Mouse (Mus musculus): ENCODE measurements at regions not wholly inside any gene's neighbourhood (a gene's known extent, or its start where the extent isn't known, plus 50 kb on each side); places are given as distances from the start of the nearest gene placed in this dataset.
A peak's percentile ranks its signal among the peaks of the same experiment; 100 is the strongest.

DNA sequence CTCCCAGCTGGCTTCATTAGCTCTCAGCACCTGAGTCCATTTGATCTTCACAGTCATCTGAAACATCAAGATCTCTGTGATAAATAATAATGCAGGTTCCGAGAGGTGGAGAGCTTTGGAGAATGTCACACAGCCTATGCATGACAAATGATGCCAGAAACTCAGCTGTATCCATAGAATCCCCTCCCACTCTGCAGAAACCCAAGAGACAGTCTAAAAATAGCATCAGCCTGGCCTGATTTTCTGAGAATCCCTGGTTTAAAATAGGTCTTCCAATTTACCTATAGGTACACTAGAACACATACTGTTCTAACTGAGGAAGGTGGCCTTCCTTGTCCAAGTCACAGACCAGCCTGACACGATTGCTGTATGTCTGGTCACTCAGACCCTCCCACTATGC is 184.0 kb upstream of the B3gat1 start:
- intact Hi-C loops (cut with DNase I), result no loop called here
- no peak for DNase-seq

DNA sequence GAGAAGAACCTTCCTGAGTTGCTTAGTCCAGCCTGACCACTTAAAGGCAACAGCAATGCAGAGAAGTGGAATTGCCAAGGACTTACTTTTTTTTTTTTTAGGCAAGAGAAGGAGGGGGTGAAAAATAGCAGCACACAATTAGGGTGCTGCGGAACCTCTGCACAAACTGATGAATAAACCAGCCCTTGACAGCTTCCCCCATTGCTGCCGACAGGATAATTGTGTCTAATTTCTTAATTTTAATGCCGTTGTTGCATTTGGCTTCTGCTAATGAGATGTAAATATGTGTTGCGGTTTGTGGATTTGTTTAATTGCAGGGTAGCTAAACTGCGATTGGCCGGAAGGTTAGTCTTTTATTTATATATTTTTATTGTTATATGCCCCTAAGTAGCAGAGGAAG is 157.5 kb upstream of the B3gat1 start:
- DNase-seq, result no peak
- intact Hi-C loops (cut with DNase I), result no loop called here

DNA sequence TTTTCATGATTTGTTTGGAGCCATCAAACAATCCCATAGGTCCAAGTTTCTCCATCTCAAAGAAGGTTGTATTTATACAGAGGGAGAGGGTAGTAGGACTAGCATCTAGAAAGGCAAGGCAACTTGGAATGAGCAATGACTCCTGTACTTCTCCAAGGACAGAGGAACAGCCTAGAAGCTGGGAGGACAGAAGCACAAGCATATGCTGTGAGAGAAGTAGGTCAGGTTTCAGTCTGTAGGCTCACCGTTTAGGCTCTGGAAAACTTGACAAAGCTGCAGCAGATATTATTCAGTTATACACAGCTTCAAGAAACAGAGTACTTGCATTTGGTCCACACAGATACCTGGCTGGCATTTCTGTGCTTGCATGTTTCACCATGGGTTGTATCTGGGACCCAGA is 131.5 kb upstream of the B3gat1 start:
- DNase-seq, result no peak
- intact Hi-C loops (cut with DNase I), result no loop called here

GRCm38 (mm10) chr9:26604552-26604951 is 129.0 kb upstream of the B3gat1 start:
- DNase-seq, result no peak
- intact Hi-C loops (cut with DNase I), result no loop called here

DNA sequence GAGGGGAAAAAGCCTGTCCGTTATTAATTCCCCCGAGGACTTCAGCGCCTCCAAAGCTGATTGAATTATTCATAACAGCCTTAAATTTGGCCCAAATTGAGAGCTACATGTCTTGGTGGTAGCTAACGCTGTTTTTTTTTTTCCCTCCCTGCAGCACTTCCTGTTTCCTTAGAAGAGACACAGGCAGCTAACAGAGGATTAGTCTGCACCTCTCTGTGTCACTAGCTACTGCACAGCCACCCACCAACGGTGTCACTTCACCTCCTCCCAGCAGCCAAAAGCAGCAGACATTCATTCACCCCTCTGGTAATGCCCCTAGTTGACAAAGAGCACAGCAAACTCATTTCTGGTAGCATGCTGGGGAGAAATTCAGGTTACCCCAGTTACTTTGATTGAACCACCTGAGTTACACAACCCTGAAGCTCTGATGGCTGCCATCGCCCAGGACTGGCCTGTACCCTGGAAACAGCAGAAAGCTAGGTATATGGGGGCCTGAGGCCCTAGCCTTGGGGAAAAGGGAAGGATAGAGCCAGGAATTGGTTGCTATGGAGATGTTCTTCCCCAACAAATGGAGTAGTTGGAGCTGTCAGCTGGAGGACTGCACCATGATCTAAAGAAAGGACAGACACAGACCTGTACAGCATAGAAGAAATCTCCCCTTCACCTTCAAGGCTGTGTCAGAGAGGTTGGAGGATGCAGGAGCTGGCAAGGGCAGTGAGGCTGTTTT is 121.7 kb upstream of the B3gat1 start:
- no peak for DNase-seq
- intact Hi-C loops (cut with DNase I), result no loop called here

- intact Hi-C loops (cut with DNase I), result no loop called here
- no peak for DNase-seq
Measured at GRCm38 (mm10) chr9:26622840-26623448, 110.6 kb upstream of the B3gat1 start.

DNA sequence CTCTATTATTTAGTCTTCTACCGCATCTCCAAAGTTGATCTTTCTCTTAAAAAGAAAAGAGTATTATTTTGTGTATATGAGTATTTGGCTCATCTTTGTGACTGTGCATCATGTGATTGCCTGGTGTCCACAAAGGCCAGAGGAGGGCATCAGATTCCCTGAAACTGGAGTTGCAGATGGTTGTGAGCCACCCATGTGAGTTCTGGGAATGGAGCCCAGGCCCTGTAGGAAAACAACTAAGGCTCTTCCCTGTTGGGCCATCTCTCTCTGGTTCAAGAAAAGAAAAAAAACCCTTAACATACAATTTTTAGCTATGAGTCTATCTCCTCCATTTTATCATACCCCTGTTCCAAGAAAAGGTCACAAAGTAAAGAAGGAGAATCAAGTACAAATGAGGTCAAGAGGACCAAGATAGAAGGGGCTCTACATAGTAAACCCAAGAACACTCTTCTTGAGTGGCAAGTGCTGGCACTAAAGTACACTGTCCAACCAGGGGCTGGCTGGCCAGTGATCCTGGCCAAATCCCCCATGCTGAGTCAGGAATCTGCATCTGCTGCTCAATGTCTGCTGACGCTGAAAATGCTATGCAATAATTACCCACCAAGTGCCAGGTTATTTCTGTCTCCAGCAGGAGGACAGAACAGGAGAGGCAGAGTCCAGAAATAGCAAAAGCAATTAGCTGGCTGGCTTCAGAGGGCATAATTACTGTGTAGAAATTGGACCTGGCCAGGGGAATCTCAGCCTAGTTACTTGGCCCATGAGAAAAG is 108.2 kb upstream of the B3gat1 start:
- peak; percentile 25 to 58 for DNase-seq
- intact Hi-C loops (cut with DNase I), result no loop called here

DNA sequence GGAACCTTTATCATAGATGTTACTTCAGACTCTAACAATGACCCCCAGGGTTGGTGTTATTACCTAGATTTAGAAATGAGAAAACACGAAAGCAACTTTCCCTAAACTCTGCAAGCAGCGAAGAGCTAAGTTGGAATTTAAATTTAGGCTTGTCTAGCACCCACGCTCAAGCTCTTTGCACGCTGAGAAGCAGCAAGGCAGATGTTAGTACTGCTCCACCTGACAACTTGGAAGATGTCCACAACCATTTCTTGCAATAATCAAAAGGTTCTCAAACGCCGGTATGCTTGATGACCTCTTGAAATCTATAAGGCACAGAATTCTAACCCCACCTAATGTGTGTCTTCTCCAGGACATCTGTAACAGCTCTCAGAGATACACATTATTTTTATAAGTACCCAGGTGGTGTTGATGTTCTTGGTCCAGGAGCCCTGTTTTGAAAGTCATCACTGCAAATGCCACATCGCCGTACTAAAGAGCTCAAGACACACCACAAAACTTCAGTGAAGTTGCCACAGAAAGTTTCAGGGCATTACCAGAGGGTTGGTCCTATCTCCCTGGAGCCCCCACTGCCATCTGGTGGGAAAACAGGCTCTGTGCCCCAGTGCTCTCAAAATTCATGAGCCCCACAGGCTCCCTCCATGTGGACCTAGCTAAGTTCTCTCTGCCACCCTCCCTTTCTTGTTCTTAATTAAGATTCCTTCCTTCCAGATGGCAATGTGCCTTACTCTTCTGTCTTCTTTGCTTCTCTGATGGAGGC is 100.5 kb upstream of the B3gat1 start:
- no peak for DNase-seq
- intact Hi-C loops (cut with DNase I), result no loop called here

DNA sequence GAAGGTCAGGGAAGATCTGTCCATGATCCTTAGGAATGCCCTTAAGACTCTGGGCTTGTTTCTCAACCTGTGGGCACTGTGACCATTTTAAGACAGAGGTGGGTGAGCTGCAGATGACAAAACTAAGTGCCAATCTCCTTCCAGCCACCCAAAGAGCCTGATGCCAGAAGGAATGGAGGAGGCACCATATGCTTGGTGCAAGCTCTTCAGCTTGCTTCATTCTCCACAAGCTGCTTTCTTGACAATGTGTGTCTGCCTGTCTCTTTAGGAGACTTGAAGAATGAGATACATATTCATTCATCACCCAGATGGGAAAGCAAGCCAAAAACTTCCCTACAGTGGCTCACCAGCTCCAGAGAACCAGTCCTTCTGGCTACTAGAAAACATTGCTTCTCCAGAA is 98.3 kb upstream of the B3gat1 start:
- intact Hi-C loops (cut with DNase I), result no loop called here
- DNase-seq, result no peak

- intact Hi-C loops (cut with DNase I), result no loop called here
- no peak for DNase-seq
Measured at GRCm38 (mm10) chr9:26638586-26638985, 94.9 kb upstream of the B3gat1 start.

GRCm38 (mm10) chr9:26642302-26642701 is 91.2 kb upstream of the B3gat1 start:
- intact Hi-C loops (cut with DNase I), result no loop called here
- DNase-seq, result no peak

DNA sequence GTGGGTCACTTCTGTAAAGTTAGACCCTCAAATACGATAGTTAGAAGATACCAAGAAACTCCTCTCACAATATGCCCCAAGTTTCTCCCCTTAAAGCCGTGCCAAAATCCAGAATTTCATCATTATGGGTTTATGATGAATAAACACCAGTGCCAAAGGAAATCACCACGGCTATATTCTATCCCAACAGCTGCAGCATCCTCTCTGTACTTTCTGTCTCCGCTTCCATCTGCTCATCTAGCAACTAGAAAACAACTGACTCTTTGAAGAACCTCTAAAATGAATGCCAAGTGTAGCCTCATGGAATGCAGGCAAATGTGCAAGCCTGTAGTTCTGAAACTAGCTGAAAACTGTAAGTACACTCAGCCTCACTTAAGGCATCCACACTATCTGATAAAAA is 90.7 kb upstream of the B3gat1 start:
- no peak for DNase-seq
- intact Hi-C loops (cut with DNase I), result no loop called here

DNA sequence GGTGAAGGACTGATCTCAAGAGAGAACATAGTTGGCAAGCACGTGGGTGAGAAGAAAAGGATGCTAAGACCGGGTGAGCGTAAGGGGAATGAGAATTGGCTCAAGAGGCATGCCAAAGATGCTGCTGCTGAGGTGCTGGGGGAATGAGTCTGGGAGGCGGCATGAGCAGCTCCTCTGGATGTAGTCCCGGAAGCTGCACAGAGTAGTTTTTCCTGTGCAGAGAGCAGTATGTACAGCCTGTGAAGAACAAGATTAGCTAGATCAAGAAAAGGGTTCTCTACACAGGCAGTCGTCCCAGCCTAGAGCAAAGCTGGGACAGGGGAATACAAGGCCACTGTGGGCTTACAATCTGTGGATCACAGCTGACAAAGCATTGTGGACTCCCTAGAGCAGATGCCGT is 84.0 kb upstream of the B3gat1 start:
- no peak for DNase-seq
- intact Hi-C loops (cut with DNase I), result no loop called here

DNA sequence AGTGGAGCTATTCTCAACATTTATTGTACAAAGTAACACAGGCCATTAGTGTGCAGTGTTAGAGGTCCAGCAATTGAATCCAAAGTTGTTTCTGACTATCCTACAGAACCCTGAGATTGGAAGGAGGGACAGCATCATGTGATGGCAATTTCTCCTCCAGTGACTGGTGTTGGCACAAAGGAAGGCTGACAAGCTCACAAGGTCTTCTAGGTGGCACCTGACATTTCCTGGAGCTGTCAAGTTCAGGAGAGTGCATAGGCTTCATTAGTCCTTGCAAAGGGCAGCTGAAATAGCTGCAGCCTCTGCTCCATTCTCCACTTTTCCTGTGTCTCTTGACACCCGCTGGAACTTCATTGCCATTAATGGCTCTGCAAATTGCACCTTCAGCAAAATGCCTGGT is 80.6 kb upstream of the B3gat1 start:
- DNase-seq, result peak; percentile 2 to 6
- intact Hi-C loops (cut with DNase I), result no loop called here

DNA sequence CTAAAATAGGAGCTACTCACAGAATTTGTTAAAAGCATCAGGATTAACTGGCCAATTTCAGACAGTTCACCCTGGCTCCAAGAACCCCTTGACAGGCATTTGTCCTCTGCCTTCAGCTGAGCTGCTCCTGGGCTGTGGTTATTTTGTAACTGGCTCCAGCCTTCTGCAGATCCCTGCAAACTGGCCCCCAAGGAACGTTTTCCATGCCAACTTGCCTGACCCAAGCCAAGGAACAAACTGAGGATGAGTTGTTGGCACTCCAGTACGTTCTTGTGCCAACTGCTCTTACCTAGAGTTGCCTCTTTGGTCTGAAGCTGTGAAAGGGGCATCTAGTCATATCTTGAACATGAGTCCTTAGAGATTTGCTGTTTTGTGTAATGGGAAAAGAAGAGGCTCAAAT is 74.2 kb upstream of the B3gat1 start:
- no peak for DNase-seq
- intact Hi-C loops (cut with DNase I), result no loop called here

- intact Hi-C loops (cut with DNase I), result no loop called here
- no peak for DNase-seq
Measured at GRCm38 (mm10) chr9:26663544-26663943, 70.0 kb upstream of the B3gat1 start.

DNA sequence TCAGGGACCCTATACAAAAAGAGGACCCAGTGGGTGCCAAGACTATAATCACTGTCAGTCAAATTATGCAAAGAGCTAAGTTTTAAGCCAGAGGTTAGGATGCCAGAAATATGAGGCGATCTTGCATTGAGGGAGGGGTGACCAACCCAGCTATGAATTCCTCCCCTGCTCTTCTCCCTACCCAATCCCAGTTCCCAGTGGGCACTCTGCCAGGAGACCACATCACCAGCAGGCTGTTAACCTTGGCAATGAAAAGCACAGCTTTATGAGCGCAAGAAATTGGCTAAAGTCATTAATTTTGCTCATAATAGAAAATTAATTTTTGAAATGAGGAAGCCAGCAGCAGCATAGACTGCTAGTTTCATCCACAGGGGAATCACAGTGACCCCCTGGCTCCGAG is 65.7 kb upstream of the B3gat1 start:
- DNase-seq, result no peak
- intact Hi-C loops (cut with DNase I), result no loop called here

GRCm38 (mm10) chr9:26674059-26674757 is 59.3 kb upstream of the B3gat1 start:
- no peak for DNase-seq
- intact Hi-C loops (cut with DNase I), result no loop called here

GRCm38 (mm10) chr9:26678288-26678687 is 55.2 kb upstream of the B3gat1 start:
- intact Hi-C loops (cut with DNase I), result no loop called here
- DNase-seq, result no peak

DNA sequence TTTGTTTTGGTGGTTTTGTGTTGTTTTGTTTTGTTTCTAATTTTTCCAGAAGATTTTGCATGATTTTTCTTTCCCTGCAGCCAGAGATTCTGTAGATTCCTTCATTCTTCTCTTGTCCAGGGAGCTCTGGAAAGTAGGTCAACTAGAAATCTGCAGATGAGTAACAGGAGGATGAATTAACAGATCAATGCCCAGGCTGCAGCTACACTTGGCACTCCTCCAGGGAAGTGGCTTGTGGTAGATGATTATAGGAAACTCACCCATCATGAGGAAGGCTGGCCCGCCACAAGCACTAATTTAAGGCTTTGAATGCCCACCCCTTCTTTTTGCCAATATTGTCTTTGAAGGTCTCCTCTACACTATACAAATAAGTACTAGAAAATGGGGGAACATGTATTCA is 52.0 kb upstream of the B3gat1 start:
- DNase-seq, result no peak
- intact Hi-C loops (cut with DNase I), result no loop called here
